Mouse (Mus musculus) olfactory bulb, adult 2 months (tissue): Measurements from ENCODE around the gene Enah.

Experiments used
- CTCF ChIP-seq: fragments of 200-500 bp; IDR thresholded peaks from 2 replicates; pipeline ENCODE4 v1.5.1; 2012; ENCODE audit warnings: low read depth, mild to moderate bottlenecking, low read length, moderate library complexity; ENCODE audit not compliant: insufficient read depth
- POLR2A ChIP-seq: fragments of 200-500 bp; IDR thresholded peaks from 2 replicates; pipeline ENCODE4 v1.6.1; 2012; ENCODE audit warnings: mild to moderate bottlenecking, low read depth, low read length, moderate library complexity; ENCODE audit not compliant: insufficient read depth

DNA sequence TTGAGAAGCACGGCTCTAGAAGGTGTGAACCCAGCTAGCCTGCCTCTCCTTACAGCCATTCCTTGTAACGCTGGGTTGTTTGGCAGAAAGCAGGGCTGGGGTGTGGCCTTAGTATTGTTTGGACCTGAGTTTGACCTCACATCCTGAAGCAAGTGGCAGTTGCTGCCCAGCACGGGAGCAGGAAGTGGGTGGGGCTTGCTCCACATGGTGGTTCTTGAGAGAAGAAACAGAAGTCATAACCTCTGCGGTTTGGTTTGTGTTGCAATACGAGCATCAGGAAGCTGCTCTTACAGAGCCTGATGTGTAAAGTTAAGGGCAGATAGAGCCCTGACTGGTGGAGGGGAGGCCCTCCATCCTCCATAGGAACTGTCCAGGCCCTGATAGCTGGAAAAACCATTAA is 159.1 kb downstream of the Enah start:
- no peak for TF ChIP-seq CTCF
- TF ChIP-seq POLR2A, result no peak
